Mouse (Mus musculus) E14TG2a.4 (cell line): ENCODE results near the gene Il17rd.

Experiments
- CTCF ChIP-seq: conservative IDR thresholded peaks from 2 replicates; pipeline ENCODE4 v1.5.1; 2014; ENCODE audit warnings: low read length
- POU5F1 ChIP-seq: IDR thresholded peaks from 2 replicates; pipeline ENCODE4 v1.6.1; 2014; ENCODE audit warnings: low read length, borderline replicate concordance

DNA sequence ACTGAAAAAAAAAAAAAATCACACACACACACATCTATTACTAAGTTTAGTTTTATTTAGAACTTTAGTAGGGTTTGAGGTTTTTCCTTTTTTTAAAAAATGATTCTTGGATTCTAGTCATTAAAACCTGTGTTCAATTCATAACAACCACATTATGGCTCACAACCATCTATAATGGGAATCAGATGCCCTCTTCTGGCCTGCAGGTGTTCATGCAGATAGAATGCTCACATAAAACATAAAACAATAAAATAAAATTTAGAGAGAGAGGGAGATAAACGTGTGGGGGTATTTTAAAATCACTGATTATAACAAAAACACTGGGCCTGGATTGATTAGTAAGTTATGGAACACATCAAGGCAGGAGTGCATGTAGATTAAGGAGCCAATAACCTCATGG lies 1.2 kb upstream of the Il17rd start:
- no peak; the same call in 1 of the 2 replicates for TF ChIP-seq CTCF
- no peak for TF ChIP-seq POU5F1
